Comparison of ENCODE assay signal across 19 mouse cellular contexts in genomic region chr4:125469711-125470372, GRCm38 (mm10). TPM values are rescaled to one million over a fixed set of nuclear protein-coding genes. Genes with fewer than 3 reads are reported as not detected.
"Had no signal": no experiment of that assay in that cellular context is flagged by ENCODE, and none has a peak within 500 bp of the region (broad histone marks: within the 10 kb centered on the region; RNA-seq: fewer than 3 reads in every experiment).

No protein-coding gene starts in this region.

- H3K9me3 ChIP-seq: limb, embryonic 12.5 days; limb, embryonic 15.5 days; midbrain, embryonic 13.5 days; neural tube, embryonic 12.5 days; neural tube, embryonic 15.5 days had no signal

- H3K4me3 ChIP-seq: layer of hippocampus, adult 2 months; limb, embryonic 12.5 days; limb, embryonic 15.5 days; midbrain, embryonic 13.5 days; neural tube, embryonic 12.5 days; neural tube, embryonic 15.5 days had no signal

- DNase-seq: kidney, postnatal 25 days; layer of hippocampus, adult 9-11 months; liver, postnatal 0 days; lung, embryonic 14.5 days; thymus, adult 18-20 months; thymus, postnatal 36 days had no signal

- H3K36me3 ChIP-seq: limb, embryonic 12.5 days; limb, embryonic 15.5 days; midbrain, embryonic 13.5 days; neural tube, embryonic 12.5 days; neural tube, embryonic 15.5 days had no signal

- H3K4me1 ChIP-seq: limb, embryonic 12.5 days; limb, embryonic 15.5 days; neural tube, embryonic 15.5 days had no signal

- H3K9ac ChIP-seq: limb, embryonic 12.5 days; limb, embryonic 15.5 days; liver, embryonic 14.5 days; liver, postnatal 0 days; lung, embryonic 14.5 days; midbrain, embryonic 13.5 days; neural tube, embryonic 12.5 days; neural tube, embryonic 15.5 days had no signal

- ATAC-seq: liver, postnatal 0 days; lung, postnatal 0 days; midbrain, embryonic 13.5 days; midbrain, embryonic 16.5 days had no signal

- H3K4me2 ChIP-seq: limb, embryonic 12.5 days; limb, embryonic 15.5 days; liver, embryonic 11.5 days; lung, embryonic 14.5 days; midbrain, embryonic 13.5 days; neural tube, embryonic 12.5 days; neural tube, embryonic 15.5 days had no signal

- H3K27ac ChIP-seq: kidney, postnatal 0 days; layer of hippocampus, adult 2 months; limb, embryonic 12.5 days; limb, embryonic 15.5 days; liver, embryonic 14.5 days; macrophage; midbrain, embryonic 13.5 days; neural tube, embryonic 12.5 days; neural tube, embryonic 15.5 days had no signal

- H3K27me3 ChIP-seq: neural tube, embryonic 12.5 days; neural tube, embryonic 15.5 days had no signal

RNA-seq across cellular contexts. Expression of gene Grik3, which starts 20.7 kb away (rescaled TPM):
- total RNA-seq: megakaryocyte, adult 5-6 weeks had no signal
- polyA plus RNA-seq: limb, embryonic 12.5 days; lung, embryonic 14.5 days; lung, postnatal 0 days; macrophage had no signal
